Mouse (Mus musculus) CH12.LX (cell line): ENCODE data around the gene Tmem104. TPM values are rescaled to one million over a fixed set of nuclear protein-coding genes. Genes with fewer than 3 reads are reported as not detected.

Source experiments
- DNase-seq: peaks from one replicate; pipeline ENCODE4 v3.0.0-alpha.2; 2013; ENCODE audit errors: extremely low read depth
- H3K27ac ChIP-seq: 2 replicates; pipeline ENCODE4 v1.5.1; 2012; ENCODE audit warnings: low read depth, mild to moderate bottlenecking, control low read depth, moderate library complexity; ENCODE audit not compliant: insufficient read depth
- H3K27me3 ChIP-seq: replicated peaks from 2 replicates; pipeline ENCODE3; 2012; ENCODE audit warnings: inconsistent platforms
- H3K36me3 ChIP-seq, 2 experiments: replicated peaks in 1 of 2; 2 replicates each; pipeline versions ENCODE3 to v1.6.1; 2012; ENCODE audit warnings: inconsistent platforms in 1 of 2, low read length in 1 of 2, mild to moderate bottlenecking in 1 of 2, mixed read lengths in 1 of 2, moderate library complexity in 1 of 2; ENCODE audit not compliant: control insufficient read depth in 1 of 2, insufficient read depth in 1 of 2
- H3K4me1 ChIP-seq, 2 experiments: 2 replicates each; pipeline ENCODE4 v1.6.1; 2012; ENCODE audit warnings: inconsistent platforms in 1 of 2, moderate library complexity in 1 of 2; ENCODE audit not compliant: insufficient read depth in 2 of 2, control insufficient read depth in 1 of 2
- H3K4me2 ChIP-seq: 2 replicates; pipeline ENCODE4 v1.6.1; 2012; ENCODE audit warnings: low read depth, mild to moderate bottlenecking, control low read depth; ENCODE audit not compliant: poor library complexity, insufficient read depth, severe bottlenecking
- H3K4me3 ChIP-seq, 3 experiments: fragments of 150-350 bp in 1 of 3; sonication (generic) in 1 of 3; replicated peaks in 1 of 3; 2 replicates each; pipeline versions ENCODE3 to v1.5.1; 2011 to 2012; ENCODE audit warnings: low read depth in 2 of 3, low read length in 2 of 3, mild to moderate bottlenecking in 2 of 3, moderate library complexity in 2 of 3, control low read depth in 1 of 3, improper control_type of control experiment in 1 of 3, inconsistent platforms in 1 of 3, mixed read lengths in 1 of 3; ENCODE audit not compliant: poor library complexity in 1 of 3
- H3K79me2 ChIP-seq: replicated peaks from 2 replicates; pipeline ENCODE4 v1.6.1; 2012; ENCODE audit warnings: mild to moderate bottlenecking, moderate library complexity; ENCODE audit not compliant: control insufficient read depth, poor library complexity, insufficient read depth, severe bottlenecking; ENCODE audit errors: extremely low read depth
- H3K9ac ChIP-seq: 2 replicates; pipeline ENCODE4 v1.6.1; 2012; ENCODE audit warnings: low read depth, mild to moderate bottlenecking, control low read depth, moderate library complexity; ENCODE audit not compliant: insufficient read depth
- H3K9me3 ChIP-seq: replicated peaks from 2 replicates; pipeline ENCODE3; 2012; ENCODE audit warnings: low read length, inconsistent platforms, mixed read lengths
- BHLHE40 ChIP-seq: IDR thresholded peaks from 2 replicates; pipeline ENCODE4 v1.6.1; 2011; ENCODE audit warnings: mild to moderate bottlenecking, low read depth, low read length, improper control_type of control experiment
- CHD2 ChIP-seq: IDR thresholded peaks from 2 replicates; pipeline ENCODE4 v1.6.1; 2011; ENCODE audit warnings: low read length, improper control_type of control experiment
- CTCF ChIP-seq, 2 experiments: IDR thresholded peaks in 1 of 2; conservative IDR thresholded peaks in 1 of 2; 2 replicates each; pipeline ENCODE4 v1.5.1; 2011 to 2012; ENCODE audit warnings: low read depth in 2 of 2, low read length in 2 of 2, improper control_type of control experiment in 1 of 2, inconsistent platforms in 1 of 2, mild to moderate bottlenecking in 1 of 2, moderate library complexity in 1 of 2
- HCFC1 ChIP-seq: IDR thresholded peaks from 2 replicates; pipeline ENCODE4 v1.6.1; 2012; ENCODE audit warnings: low read depth, mild to moderate bottlenecking, inconsistent platforms, low read length, improper control_type of control experiment
- IRF4 ChIP-seq: IDR thresholded peaks from 2 replicates; pipeline ENCODE4 v1.6.1; 2014; ENCODE audit warnings: low read depth, mild to moderate bottlenecking, inconsistent platforms, low read length, improper control_type of control experiment
- JUN ChIP-seq: IDR thresholded peaks from 2 replicates; pipeline ENCODE4 v1.6.1; 2011; ENCODE audit warnings: low read depth, mild to moderate bottlenecking, low read length, improper control_type of control experiment, moderate library complexity; ENCODE audit not compliant: insufficient read depth
- KAT2A ChIP-seq: IDR thresholded peaks from 2 replicates; pipeline ENCODE4 v1.6.1; 2012; ENCODE audit warnings: low read length, improper control_type of control experiment, inconsistent platforms; ENCODE audit not compliant: insufficient replicate concordance
- MAFK ChIP-seq: IDR thresholded peaks from 2 replicates; pipeline ENCODE4 v1.6.1; 2011; ENCODE audit warnings: low read length, improper control_type of control experiment; ENCODE audit not compliant: insufficient replicate concordance
- MAX ChIP-seq: IDR thresholded peaks from 2 replicates; pipeline ENCODE4 v1.6.1; 2011; ENCODE audit warnings: low read length, improper control_type of control experiment
- MEF2A ChIP-seq: IDR thresholded peaks from 2 replicates; pipeline ENCODE4 v1.6.1; 2014; ENCODE audit warnings: low read depth, mild to moderate bottlenecking, inconsistent platforms, low read length, improper control_type of control experiment, borderline replicate concordance
- MXI1 ChIP-seq: IDR thresholded peaks from 2 replicates; pipeline ENCODE4 v1.6.1; 2011; ENCODE audit warnings: mild to moderate bottlenecking, low read depth, low read length, improper control_type of control experiment
- MYC ChIP-seq: IDR thresholded peaks from 2 replicates; pipeline ENCODE4 v1.6.1; 2011; ENCODE audit warnings: low read depth, mild to moderate bottlenecking, improper control_type of control experiment, low read length
- NRF1 ChIP-seq: IDR thresholded peaks from 2 replicates; pipeline ENCODE4 v1.6.1; 2014; ENCODE audit warnings: low read depth, mild to moderate bottlenecking, inconsistent platforms, low read length, improper control_type of control experiment, moderate library complexity
- PAX5 ChIP-seq: IDR thresholded peaks from 2 replicates; pipeline ENCODE4 v1.6.1; 2012; ENCODE audit warnings: low read length, inconsistent platforms, mixed read lengths
- RAD21 ChIP-seq: IDR thresholded peaks from 2 replicates; pipeline ENCODE4 v1.6.1; 2011; ENCODE audit warnings: low read depth, mild to moderate bottlenecking, low read length, improper control_type of control experiment, moderate library complexity
- RCOR1 ChIP-seq: conservative IDR thresholded peaks from 2 replicates; pipeline ENCODE4 v1.6.1; 2012; ENCODE audit warnings: low read depth, mild to moderate bottlenecking, inconsistent platforms, low read length, improper control_type of control experiment
- SIN3A ChIP-seq: IDR thresholded peaks from 2 replicates; pipeline ENCODE4 v1.6.1; 2012; ENCODE audit warnings: low read length, improper control_type of control experiment, inconsistent platforms
- TCF12 ChIP-seq: IDR thresholded peaks from 2 replicates; pipeline ENCODE4 v1.6.1; 2014; ENCODE audit warnings: low read depth, mild to moderate bottlenecking, inconsistent platforms, low read length, improper control_type of control experiment
- UBTF ChIP-seq: IDR thresholded peaks from 2 replicates; pipeline ENCODE4 v1.6.1; 2012; ENCODE audit warnings: low read depth, mild to moderate bottlenecking, inconsistent platforms, low read length, improper control_type of control experiment, moderate library complexity
- USF2 ChIP-seq: conservative IDR thresholded peaks from 2 replicates; pipeline ENCODE4 v1.6.1; 2011; ENCODE audit warnings: low read depth, low read length, improper control_type of control experiment
- ZC3H11A ChIP-seq: IDR thresholded peaks from 2 replicates; pipeline ENCODE4 v1.6.1; 2012; ENCODE audit warnings: low read depth, mild to moderate bottlenecking, inconsistent platforms, low read length, improper control_type of control experiment
- ZMIZ1 ChIP-seq: IDR thresholded peaks from 2 replicates; pipeline ENCODE4 v1.6.1; 2012; ENCODE audit warnings: low read depth, mild to moderate bottlenecking, inconsistent platforms, low read length, improper control_type of control experiment
- dilution Hi-C: fragments of 300-500 bp; cut with MboI; formaldehyde crosslinking; loops from 2 replicates; pipeline ENCODE4 v1.14.3; 2020; ENCODE audit warnings: low sequenced_read_pairs; ENCODE audit not compliant: extremely low pct_unique_long_range_greater_than_20kb, extremely low pct_ligation_motif_present
- in situ Hi-C: fragments of 300-500 bp; cut with MboI; formaldehyde crosslinking; loops from 3 replicates; pipeline ENCODE4 v1.14.3; 2019; ENCODE audit warnings: low sequenced_read_pairs, low pct_ligation_motif_present, low pct_unique_long_range_greater_than_20kb, mixed read lengths
- polyA plus RNA-seq: library from polyadenylated mRNA; unstranded; fragments of >175 nt; gene quantifications from 2 replicates; pipeline ENCODE4 v1.2.1, GENCODE M21; 2012; ENCODE audit warnings: low read depth; ENCODE audit not compliant: insufficient read length
- total RNA-seq, 2 experiments: library from RNA; depleted of rRNA; stranded (reverse); fragments of 300-350 nt in 1 of 2; fragments of >200 nt in 1 of 2; gene quantifications; 2 replicates each; pipeline ENCODE4 v1.2.3; 2012 to 2014

Gene Tmem104
- total and polyA plus RNA-seq, 3 experiments, result 3.5 to 16.1 (median 10.8) TPM

DNA sequence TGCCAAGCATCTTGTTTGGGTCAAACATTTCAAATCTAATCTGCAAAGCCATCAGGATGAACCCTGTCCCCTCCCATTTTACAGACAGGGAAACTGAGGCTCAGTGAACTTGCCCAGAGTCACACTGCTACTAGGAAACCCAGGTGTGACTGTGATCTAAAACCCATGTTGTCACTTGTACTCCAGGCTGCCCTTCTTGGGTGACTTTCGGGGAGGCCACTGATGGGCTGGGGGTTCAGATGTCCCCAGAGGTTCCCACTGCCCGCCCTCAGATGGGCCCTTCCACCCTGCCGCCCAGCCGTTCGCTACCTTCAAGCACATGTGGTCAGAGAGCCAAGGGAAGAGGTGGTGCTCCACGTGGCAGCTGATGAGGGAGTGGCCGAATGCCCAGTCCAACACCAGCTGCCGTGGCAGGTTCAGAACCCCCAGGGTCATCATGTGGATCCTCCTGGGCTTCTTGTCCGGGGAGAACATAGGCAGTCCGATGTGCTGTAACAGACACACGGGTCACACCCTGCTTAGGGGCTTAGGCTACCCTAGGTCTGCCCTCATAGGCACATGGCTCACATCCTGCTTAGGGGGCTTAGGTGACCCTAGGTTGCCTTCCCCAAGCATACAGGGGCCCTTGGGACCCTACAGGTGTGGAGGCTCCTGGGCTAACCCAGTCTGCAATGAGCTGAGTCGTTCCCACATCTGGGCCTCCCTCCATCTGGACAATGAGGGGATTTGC lies 96.8 kb downstream of the Tmem104 start:
- Histone ChIP-seq H3K4me3 (no peak overlapping the region), H3K9me3 (no peaks in the 10 kb centered on the region), H3K4me1 (peaks cover 0 to 18% of the 10 kb centered on the region in 2 experiments; a peak in 2 of 4 replicates), H3K79me2 (no peaks in the 10 kb centered on the region), H3K9ac (no peak overlapping the region), H3K27ac (no peak overlapping the region), H3K36me3 (peaks cover 0 to 7% of the 10 kb centered on the region in 2 experiments), H3K27me3 (no peaks in the 10 kb centered on the region), H3K4me2 (no peak overlapping the region)
- no peak for TF ChIP-seq NRF1
- no peak for TF ChIP-seq MAFK
- TF ChIP-seq ZC3H11A, result no peak
- no peak for TF ChIP-seq MYC
- no peak for TF ChIP-seq SIN3A
- no peak for TF ChIP-seq RAD21
- in situ Hi-C loops, result no loop called here
- DNase-seq, result no peak
- dilution Hi-C loops, result no loop called here

DNA sequence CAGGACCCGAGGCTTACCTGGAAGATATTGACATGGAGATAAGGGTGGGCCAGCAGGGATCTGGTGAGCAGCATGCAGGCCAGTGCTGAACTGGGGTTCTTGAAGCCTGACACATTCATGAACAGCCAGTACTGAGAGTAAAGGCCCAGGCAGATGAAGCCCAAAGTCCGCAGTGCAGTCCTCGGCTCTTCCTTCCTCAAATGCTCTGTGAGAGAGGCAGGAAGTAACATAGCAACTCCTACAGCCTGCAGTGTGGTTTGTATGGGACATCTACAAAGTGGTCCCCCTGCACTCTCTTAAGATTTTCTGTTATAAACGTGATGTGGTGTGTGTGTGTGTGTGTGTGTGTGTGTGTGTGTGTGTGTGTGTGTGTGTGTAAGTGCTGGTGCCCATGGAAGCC lies 98.0 kb downstream of the Tmem104 start:
- no peak overlapping the region for H3K27ac ChIP-seq
- H3K9ac ChIP-seq, result no peak overlapping the region
- H3K4me3 ChIP-seq, result no peak overlapping the region
- H3K27me3 ChIP-seq, result peaks cover 2% of the 10 kb centered on the region
- TF ChIP-seq TCF12 (no peak), CHD2 (no peak), KAT2A (no peak), ZMIZ1 (no peak), MAX (no peak), BHLHE40 (no peak), RCOR1 (no peak), ZC3H11A (no peak), MYC (no peak), PAX5 (no peak), CTCF (conservative IDR thresholded peaks at IDR 0.05 in 1 of 2, IDR thresholded peaks at IDR 0.05 in 1 of 2; ENCODE audit: low read depth in 2 of 2, low read length in 2 of 2) (no peak), JUN (no peak), IRF4 (no peak), MEF2A (no peak), HCFC1 (no peak), UBTF (no peak), MXI1 (no peak), USF2 (no peak)
- TF ChIP-seq, all 38 proteins: peak for 0
- Histone ChIP-seq H3K9me3 (no peaks in the 10 kb centered on the region), H3K79me2 (no peaks in the 10 kb centered on the region), H3K36me3 (peaks cover 0 to 7% of the 10 kb centered on the region in 2 experiments), H3K4me1 (peaks cover 0 to 8% of the 10 kb centered on the region in 2 experiments; a peak in 2 of 4 replicates), H3K4me2 (no peak overlapping the region)
- no peak for DNase-seq
- in situ Hi-C loops (no loop called here), dilution Hi-C loops (no loop called here)
